Mouse (Mus musculus) common myeloid progenitor, adult 5-6 weeks (primary cell): ENCODE results near the gene Ptprg. TPM values are rescaled to one million over a fixed set of nuclear protein-coding genes. Genes with fewer than 3 reads are reported as not detected.
"Not testable (repeated sequence)": the region's sequence is repeated elsewhere in the genome, so short reads cannot be mapped to it uniquely, and the experiment has no call there.

Experiments
- ATAC-seq: replicated peaks from 2 replicates; pipeline ENCODE4 v1.8.0; 2016; ENCODE audit warnings: low read depth, mild to moderate bottlenecking, moderate TSS enrichment, inconsistent platforms; ENCODE audit not compliant: poor library complexity, severe bottlenecking
- total RNA-seq: library from RNA; stranded (forward); fragments of 200-1000, 187-1606 nt; gene quantifications from 2 replicates; pipeline ENCODE4 v1.2.3, GENCODE M21; 2017

The Ptprg gene
- total RNA-seq, 1 experiment from 2014 or later = not detected

DNA sequence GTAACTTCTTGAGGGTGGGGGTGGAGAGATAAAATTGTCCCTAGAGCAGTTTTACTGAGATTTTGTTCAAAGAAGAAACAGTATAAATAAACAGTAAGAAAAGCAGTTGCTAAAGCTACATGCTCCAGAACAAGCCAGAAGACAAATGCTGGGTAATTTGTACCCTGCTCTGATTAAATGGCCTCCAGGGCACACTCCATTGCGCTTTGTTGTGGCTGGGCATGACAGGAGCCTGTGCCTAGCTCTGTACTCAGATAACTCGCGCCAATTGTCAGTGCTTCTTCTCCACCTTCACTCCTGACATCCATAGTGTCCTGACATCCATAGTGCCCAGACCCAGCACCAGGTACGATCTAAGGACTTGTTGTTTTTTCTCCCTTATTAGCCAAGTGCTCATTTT lies 445.1 kb downstream of the Ptprg start:
- no peak for ATAC-seq

DNA sequence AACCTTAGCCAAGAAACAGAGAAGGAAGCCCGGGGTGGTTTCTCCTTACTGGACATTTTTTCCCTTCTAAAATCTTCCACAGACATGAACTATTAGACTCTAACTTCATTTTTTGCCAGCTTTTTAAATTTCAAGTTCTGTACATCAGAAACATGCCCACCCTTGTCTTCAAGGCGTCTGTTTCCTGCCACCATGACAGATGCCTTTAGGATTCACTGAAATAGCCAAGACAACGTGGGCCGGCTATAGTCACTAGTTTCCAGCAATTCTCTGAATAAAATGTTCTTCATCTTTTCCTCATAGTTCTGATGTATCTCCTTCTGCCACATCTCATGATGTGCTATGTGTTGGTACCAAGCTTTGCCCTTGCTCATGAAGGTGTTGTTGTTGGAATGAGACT lies 450.7 kb downstream of the Ptprg start:
- ATAC-seq = no peak

DNA sequence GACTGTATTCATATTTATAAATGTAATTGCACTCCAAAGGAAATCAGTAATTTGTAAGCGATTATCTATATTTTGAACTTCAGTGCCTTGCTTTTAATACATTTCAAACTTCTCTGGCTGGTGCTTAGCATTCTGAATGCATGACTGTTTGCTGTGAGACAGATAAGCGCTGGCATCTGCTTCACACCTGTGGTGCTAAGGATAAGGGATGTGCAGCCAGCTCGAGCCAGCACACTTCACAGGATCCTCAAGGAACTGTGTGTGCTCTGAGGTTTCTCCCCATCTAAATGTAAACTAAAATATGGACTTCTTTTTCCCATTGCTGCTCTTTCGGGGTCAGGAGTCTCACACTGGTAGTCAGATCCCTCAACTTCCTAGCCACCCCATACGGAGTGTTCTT lies 458.4 kb downstream of the Ptprg start:
- no peak for ATAC-seq

DNA sequence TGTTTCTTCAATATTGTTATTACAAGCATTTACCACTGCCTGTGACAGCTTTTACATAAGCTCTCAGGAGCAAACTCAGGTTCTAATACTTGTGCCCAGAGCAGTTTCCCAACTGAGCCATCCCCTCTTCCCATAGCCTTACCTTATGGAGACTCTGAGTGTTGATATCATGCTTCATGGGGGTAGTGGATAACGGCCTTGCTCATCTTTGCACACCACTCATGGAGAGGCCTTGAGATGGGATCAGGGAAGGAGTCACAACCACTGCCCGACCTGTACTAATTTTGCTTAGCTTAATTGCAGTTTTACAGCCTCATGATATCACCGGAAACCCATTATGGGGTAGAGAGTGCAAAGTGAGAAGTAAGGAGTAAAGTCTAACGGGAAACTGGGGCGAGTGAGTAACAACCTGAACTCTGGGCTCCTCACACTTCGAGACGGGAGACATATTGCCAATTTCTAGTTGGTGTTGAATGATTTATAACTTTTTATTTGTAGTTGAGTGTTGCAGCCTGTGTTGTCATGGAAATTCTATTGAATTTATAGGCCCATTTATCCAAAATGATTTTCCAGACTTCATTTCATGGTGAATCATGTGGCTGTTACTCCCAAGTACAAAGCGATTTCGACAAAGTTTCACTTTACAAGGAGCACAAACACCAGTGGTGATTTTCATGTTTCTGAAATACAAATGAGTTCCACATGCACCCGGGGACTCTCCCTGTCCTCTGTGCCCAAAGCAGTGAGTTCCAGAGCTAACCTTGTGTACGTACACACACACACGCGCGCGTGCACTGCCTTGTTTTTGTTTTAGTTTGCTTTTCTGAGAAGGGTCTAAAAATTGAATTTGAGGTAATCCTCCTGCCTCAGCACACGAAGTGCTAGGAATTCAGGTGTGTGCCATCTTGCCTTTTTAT lies 472.7 kb downstream of the Ptprg start:
- ATAC-seq = no peak

DNA sequence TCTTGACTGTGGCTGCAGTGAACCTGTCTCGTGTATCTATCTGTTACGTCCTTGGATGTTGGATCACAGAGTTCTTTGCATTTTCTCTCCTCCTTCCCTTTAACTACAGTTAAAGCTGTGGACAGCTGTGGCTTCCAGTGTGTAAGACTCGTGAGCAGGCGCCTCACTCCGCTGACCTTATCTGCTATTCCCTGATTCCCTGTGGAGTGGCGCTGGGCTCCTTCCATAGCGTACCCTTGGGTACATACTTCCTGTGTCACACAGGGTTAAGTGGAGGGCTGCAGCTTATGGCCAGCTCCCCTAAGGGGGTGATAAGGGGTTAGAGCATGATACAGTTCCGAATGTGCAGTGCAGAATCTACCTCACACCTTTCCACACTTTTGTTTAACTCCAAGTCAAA lies 473.9 kb downstream of the Ptprg start:
- no peak for ATAC-seq

DNA sequence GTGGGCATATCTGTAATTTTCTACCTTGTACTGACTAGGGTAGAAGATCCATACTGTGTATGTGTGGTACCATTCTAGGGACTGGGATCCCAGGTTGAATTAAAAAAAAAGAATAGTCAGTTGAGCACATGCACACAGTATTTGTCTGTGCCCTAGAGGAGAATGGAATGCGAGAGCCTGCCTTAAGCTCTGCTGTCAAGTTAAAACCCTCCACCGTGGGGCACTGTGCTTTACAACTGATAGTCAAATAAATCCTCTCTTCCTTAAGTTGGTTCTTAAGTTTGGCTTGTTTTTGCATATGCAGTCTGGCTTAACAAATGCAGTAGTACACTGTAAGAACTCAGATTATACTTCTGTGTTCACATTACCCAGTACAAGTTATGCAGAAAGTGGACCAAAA lies 476.6 kb downstream of the Ptprg start:
- ATAC-seq = no peak

DNA sequence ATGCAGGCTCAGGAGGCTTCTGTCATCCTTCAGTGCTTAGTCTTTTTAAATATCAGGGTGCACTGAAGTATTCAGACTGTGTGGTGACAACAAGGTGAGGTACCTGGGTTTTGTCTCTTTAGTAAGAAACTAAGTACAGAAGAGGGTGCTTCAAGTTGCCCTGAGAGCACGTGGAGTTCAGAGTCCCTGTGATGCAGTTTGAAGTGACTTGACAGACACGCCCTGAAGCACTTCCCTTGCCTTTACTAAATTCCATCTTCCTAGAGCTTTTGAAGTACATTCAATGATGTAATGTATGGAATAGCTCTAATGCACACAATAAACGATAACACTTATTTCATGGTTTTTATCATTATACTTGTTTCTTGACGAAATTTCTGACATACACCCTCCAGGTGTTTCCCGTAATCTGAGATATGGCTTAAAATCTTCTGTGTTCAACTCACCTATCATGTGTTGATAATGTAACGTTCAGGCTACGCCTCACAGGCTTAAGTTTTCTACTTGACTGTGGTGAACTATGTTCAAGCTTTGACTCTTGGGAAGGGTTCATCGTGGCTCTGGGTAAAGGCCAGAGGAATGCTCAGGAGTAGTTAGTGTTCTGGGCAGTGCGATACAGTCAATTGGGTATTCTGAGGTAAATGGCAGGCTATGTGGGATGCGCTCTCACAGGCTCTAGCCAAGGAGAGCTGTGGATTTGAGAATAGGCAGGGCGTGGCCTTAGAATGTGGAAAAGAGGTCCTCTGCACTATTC lies 483.4 kb downstream of the Ptprg start:
- ATAC-seq = no peak

DNA sequence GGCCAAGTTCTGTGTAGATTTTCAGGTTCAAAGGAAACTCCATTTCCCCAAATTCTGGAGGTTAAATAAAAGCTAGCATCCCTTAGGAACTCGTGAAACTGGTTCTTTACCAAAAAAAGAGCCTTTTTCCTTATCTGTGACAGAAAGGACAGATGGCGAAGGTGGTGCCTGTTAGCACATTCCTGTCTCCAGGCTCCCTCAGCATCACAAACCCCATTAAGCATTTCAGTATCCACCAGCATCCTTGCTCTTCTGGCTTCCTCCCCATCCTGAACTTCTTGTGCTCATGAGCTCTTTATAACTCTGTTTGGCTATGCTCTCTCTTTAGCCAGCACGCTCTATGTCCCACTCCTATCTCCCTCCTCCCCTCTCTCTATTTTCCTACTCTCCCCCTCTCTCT lies 486.4 kb downstream of the Ptprg start:
- ATAC-seq = no peak

DNA sequence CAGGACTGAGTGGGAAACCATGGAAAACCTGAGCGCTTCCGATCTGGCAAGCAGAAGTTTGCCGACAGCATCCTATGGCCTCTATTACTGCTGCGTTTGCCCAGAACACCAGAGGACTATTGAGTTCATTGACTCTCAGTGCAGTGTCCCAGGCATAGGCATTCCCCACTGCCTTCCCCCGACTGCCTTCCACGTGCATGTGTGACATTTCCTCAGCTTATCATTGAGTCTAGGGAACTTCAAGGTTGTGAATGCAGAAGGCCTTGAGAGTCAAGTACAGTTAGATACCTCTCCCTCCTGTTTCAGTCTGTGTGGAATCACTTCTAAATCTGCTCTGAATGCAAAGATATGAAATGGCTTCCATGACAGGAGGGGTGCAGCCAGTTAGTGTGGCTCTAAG lies 488.2 kb downstream of the Ptprg start:
- no peak for ATAC-seq

DNA sequence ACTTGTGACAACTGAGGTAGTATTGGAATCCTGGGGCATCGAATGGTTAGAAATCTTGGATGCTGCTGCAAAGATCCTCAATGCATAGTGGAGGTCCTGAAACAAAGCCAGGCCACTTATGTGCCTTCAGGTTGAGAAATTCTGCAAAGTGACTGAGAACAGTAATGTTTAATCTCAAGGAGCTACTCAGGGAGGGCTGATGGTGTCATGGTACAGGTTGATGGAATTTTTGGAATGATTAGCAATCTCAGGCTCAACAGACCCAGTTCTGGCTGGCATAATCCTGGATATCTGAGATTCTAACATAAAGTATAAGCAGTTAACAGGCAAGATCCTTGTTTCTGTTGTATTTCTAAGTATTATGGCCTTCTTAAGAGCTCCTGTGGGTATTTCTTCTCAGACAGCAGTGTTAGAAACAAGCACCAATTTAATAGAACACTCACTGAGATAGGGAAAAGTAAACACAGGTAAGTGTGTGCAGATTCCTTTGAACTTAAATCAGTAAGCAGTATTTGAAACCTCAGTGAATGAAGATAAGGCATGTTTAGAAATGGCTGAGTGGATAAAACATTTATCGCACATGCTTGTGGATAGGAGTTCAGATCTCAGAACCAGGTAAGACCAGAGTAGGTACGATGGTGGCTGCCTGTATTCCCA lies 493.0 kb downstream of the Ptprg start:
- ATAC-seq = no peak

DNA sequence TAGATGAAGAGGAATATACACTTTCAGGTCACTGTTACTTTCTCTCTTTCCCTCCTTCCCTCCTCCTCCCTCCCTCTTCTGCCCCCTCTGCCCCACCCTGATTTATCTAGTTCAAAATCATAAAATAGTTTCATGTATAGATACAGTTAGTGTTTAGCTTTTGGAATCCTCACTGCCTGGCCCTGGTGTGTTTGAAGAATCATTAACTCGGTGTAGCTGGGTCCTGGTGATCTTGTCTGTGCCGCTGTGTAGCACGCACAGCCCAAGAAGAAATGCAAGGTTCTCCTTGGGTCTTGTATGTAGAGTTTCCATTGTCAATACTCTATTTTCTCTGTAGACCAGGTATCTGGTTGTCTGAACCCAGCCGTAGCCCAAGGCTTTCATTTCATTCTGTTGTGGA lies 494.3 kb downstream of the Ptprg start:
- no peak for ATAC-seq

DNA sequence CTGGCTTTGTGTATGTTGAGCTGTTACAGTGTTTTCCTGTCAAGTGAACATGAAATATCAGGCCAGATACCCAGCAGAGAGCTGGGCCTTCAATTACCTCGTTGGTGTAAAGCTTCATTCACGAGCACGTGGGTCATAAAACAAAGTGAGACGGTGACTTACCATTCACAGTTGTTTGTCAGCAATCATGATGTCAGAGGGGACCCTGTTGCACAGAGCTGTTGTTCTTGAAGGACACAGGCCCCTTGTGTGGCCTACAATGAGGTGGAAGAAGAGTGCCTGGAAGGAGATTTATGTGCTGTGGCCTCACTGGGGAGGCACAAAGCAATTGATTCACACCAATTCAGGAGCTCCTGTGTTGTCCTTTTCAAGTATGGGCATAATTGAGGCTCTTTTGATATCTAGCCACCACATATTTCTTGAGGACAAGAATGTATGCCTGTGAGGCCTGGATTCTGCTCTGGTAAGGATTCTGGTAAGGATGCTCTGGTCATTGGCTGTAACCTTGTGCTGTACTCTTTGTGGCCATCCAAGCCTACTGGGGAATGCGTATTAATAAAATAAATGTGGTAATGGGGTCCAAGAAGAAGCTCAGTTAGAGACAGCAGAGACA lies 503.7 kb downstream of the Ptprg start:
- ATAC-seq = no peak

DNA sequence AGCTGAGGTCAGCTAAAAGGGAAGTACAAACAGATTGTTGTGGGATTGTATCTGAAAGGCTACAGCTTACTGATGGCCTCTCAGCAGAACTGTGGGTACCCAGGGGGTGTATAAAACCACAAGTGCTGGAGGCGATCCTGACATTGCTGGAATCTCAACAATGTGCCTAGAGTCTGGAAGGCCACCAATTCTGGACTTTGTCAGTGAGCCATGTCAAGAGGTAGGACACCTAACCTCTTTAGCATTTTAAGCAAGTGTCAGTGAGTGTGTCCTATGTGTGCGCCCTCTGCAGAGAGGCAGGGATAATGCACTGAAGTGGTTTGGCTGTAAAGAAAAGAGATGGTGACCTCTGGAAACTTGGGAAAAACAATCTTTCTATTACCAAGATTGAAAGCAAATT lies 504.5 kb downstream of the Ptprg start:
- ATAC-seq = no peak

DNA sequence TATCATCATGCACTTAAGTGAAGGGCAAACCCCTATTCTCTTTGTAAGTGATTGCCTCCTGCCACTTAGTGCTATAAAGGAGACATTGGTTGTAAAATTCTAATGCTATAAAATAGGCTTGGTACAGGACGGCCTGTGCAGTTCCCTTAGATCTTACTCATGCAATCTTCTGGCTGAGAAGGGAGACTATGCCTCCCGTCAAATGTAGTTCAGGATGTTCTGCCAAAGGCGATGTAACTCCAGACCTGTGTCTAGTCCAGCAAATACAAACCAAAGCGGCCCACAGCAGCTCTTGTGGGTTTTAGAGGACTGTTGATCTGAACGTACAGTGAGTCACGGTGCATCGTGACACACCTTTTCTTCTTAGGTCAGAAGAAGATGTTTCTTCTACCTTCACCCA lies 505.8 kb downstream of the Ptprg start:
- ATAC-seq = no peak

DNA sequence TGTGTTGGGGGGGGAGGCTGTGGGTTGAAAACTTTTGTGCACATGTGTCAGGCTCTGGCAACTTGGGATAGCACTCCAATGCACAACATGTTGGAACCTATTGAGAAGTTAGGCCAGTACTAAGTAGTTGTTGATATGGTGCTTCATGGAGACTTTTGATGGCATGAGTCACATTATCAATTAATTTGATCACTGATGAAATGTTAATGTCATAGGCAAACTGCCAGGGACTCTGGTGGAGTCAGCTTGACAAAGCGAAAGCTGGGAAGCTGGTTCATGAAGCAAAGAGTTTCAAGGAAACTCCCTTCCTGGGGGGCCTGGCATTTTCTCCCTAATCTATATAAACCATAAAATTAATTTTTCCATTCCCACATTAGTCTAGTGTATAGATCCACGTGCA lies 508.0 kb downstream of the Ptprg start:
- not testable (repeated sequence) for ATAC-seq

DNA sequence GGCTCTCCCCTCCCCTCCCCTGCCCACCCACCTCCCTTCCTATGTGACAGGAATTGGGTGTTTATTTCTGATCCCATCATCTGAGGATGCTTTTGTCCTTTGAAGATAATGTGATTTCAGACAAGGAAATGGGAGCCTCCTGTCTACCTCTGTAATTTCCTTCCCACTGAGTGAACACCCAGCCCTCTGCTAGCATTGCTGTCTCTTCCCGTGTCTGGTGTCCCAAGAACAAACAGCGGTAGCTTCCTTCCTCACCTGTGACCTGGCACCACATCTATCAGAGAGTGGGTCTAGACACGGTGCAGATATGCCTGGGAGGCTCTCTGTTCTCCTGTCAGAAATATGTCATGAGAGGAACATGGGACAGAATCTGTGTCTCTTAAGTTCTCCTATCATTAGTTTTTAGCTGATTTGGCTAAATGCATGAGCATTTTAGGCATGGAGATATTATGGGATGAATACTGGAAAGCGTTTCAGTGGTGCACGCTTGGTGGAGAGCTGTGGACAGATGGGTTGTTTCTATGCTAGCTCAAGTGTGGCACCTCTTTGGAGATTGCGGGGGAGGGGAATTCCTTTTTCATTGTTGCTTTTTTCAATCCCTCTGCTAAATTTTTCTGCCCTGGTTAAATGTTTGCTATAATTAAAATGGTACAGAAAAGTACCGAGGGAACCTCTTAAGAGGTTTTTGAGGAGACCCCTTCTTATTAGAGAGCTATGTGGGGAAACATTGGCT lies 509.5 kb downstream of the Ptprg start:
- ATAC-seq = no peak

DNA sequence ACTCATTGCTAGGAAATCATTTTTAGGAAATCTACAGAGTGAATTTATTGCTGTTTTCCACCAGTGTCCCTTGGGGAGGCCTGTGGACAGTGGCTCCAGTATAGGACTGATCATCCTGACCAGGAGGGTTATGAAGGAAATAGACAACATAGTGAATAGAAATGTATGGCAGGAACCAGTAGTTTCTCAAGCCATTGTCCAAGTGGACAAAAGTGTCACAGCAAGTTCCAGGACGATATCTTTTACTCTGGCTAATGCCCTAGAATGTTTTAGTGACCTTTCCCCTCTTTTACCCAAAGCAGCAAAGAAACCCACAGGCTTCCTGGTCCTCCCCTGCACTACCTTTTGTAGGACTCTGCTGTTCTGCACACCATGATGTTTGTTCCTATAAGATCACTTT lies 511.7 kb downstream of the Ptprg start:
- ATAC-seq = no peak

DNA sequence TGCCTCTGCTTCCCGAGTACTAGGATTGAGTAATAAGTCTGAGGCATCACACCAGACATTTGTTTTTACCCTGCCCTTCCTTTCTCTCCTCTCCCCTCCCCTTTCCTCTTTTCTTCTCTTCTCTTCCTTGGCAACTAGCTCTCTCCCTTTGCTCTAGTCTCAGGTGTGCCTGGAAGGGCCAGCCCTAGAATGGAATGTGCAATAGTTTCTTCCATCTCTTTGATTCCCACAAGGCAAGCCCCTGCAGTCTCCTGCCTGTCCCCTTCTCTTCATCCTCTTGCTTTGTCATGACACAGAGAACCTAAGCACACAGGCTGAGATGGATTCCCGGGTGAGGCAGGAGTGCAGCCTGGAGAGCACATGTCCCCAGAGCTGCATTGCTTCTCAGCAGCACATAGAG lies 512.4 kb downstream of the Ptprg start:
- ATAC-seq = no peak

DNA sequence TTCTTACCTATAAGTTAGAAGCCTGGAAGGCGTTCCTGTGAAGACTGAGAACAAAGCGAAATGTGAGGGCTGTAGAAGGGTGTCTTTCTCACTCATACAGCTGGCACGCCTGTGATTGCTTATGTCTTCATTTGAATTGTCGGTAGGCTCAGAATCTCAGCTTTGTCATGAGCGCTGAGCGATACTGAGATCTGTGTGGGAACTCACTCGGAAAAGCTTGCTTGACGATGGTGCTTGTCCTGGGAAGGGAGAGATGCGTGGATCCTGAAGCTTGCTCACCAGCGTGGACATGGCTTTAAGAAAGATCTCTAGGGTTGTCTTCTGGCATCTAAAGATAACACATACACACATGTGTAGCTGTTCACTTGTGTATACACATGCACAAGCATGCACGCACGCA lies 516.4 kb downstream of the Ptprg start:
- ATAC-seq = no peak

DNA sequence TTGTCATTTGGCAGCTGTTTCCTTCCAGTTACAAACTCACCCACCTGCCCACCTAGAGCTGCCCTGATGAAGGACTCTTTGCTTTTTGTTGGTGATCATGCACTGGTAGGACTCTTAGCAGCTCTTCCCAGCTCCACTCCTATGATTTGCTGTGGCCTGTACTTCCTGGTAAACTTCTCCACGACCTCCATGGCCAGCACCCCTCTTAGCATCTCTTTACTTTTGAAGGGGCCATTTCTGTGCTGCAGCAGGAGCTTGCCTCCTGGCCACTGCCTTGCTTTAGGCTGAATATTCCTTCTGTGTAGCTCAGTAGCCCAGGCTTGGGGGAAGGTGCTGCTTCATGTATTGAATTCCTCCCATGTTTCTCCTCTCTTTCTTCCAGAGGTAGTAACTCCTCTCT lies 517.0 kb downstream of the Ptprg start:
- ATAC-seq = no peak
